Mouse (Mus musculus): ENCODE measurements around the gene Ank. TPM values are rescaled to one million over a fixed set of nuclear protein-coding genes. Genes with fewer than 3 reads are reported as not detected.

Gene Ank
- polyA plus RNA-seq, 1 experiment from 2014 or later: 11.0 TPM

GRCm38 (mm10) chr15:27497300-27497997 is 31.0 kb downstream of the Ank start:
- WGBS: 87% methylated on average over 7 of the region's 7 CpGs
- Histone ChIP-seq H3K4me1 (replicated peaks; ENCODE audit: insufficient read depth, low read length) (no peaks in the 10 kb centered on the region), H3K4me2 (ENCODE audit: low read length) (no peak overlapping the region), H3K9ac (ENCODE audit: low read depth, low read length) (no peak overlapping the region), H3K27ac (no peak overlapping the region), H3K36me3 (ENCODE audit: insufficient read depth, low read length) (no peaks in the 10 kb centered on the region), H3K27me3 (ENCODE audit: insufficient read depth, low read length) (no peaks in the 10 kb centered on the region), H3K4me3 (replicated peaks; ENCODE audit: low read depth, low read length) (no peak overlapping the region), H3K9me3 (replicated peaks; ENCODE audit: low read length) (no peaks in the 10 kb centered on the region)
- no peak for ATAC-seq (replicated peaks; ENCODE audit: low FRiP score, low read depth)
- TF ChIP-seq CTCF (IDR thresholded peaks at IDR 0.05; ENCODE audit: low read depth): no peak
- no peak for DNase-seq (ENCODE audit: low spot score)

GRCm38 (mm10) chr15:27498078-27498477 is 31.6 kb downstream of the Ank start:
- ATAC-seq (replicated peaks; ENCODE audit: low FRiP score, low read depth) (no peak), DNase-seq (ENCODE audit: low spot score) (no peak)
- H3K9me3 ChIP-seq (replicated peaks; ENCODE audit: low read length): no peaks in the 10 kb centered on the region
- 86% methylated on average over 5 of the region's 5 CpGs for WGBS
- H3K27ac ChIP-seq: no peak overlapping the region
- no peak overlapping the region for H3K9ac ChIP-seq (ENCODE audit: low read depth, low read length)
- no peaks in the 10 kb centered on the region for H3K36me3 ChIP-seq (ENCODE audit: insufficient read depth, low read length)
- H3K4me2 ChIP-seq (ENCODE audit: low read length): no peak overlapping the region
- no peak for TF ChIP-seq CTCF (IDR thresholded peaks at IDR 0.05; ENCODE audit: low read depth)
- H3K27me3 ChIP-seq (ENCODE audit: insufficient read depth, low read length): no peaks in the 10 kb centered on the region
- H3K4me3 ChIP-seq (replicated peaks; ENCODE audit: low read depth, low read length): no peak overlapping the region
- no peaks in the 10 kb centered on the region for H3K4me1 ChIP-seq (replicated peaks; ENCODE audit: insufficient read depth, low read length)

- Histone ChIP-seq H3K36me3 (ENCODE audit: insufficient read depth, low read length) (no peaks in the 10 kb centered on the region), H3K4me2 (ENCODE audit: low read length) (no peak overlapping the region), H3K27ac (no peak overlapping the region), H3K9ac (ENCODE audit: low read depth, low read length) (no peak overlapping the region), H3K9me3 (replicated peaks; ENCODE audit: low read length) (no peaks in the 10 kb centered on the region), H3K27me3 (ENCODE audit: insufficient read depth, low read length) (no peaks in the 10 kb centered on the region), H3K4me3 (replicated peaks; ENCODE audit: low read depth, low read length) (no peak overlapping the region), H3K4me1 (replicated peaks; ENCODE audit: insufficient read depth, low read length) (no peaks in the 10 kb centered on the region)
- no peak for ATAC-seq (replicated peaks; ENCODE audit: low FRiP score, low read depth)
- WGBS: 83% methylated on average over 15 of the region's 15 CpGs
- no peak for TF ChIP-seq CTCF (IDR thresholded peaks at IDR 0.05; ENCODE audit: low read depth)
- no peak for DNase-seq (ENCODE audit: low spot score)
Observed at GRCm38 (mm10) chr15:27500390-27500789, 33.9 kb downstream of the Ank start.

GRCm38 (mm10) chr15:27502338-27502737 is 35.9 kb downstream of the Ank start:
- TF ChIP-seq CTCF (IDR thresholded peaks at IDR 0.05; ENCODE audit: low read depth): no peak
- Histone ChIP-seq H3K9ac (ENCODE audit: low read depth, low read length) (no peak overlapping the region), H3K36me3 (ENCODE audit: insufficient read depth, low read length) (no peaks in the 10 kb centered on the region), H3K4me3 (replicated peaks; ENCODE audit: low read depth, low read length) (no peak overlapping the region), H3K27ac (no peak overlapping the region), H3K4me1 (replicated peaks; ENCODE audit: insufficient read depth, low read length) (no peaks in the 10 kb centered on the region), H3K4me2 (ENCODE audit: low read length) (no peak overlapping the region), H3K9me3 (replicated peaks; ENCODE audit: low read length) (no peaks in the 10 kb centered on the region), H3K27me3 (ENCODE audit: insufficient read depth, low read length) (no peaks in the 10 kb centered on the region)
- ATAC-seq (replicated peaks; ENCODE audit: low FRiP score, low read depth) (peak; percentile 41; the same call in 1 of the 2 replicates), DNase-seq (ENCODE audit: low spot score) (no peak)
- 82% methylated on average over 13 of the region's 13 CpGs for WGBS

GRCm38 (mm10) chr15:27503221-27503620 is 36.7 kb downstream of the Ank start:
- no peak overlapping the region for H3K9ac ChIP-seq (ENCODE audit: low read depth, low read length)
- no peak overlapping the region for H3K4me2 ChIP-seq (ENCODE audit: low read length)
- TF ChIP-seq CTCF (IDR thresholded peaks at IDR 0.05; ENCODE audit: low read depth): no peak
- no peaks in the 10 kb centered on the region for H3K36me3 ChIP-seq (ENCODE audit: insufficient read depth, low read length)
- H3K4me1 ChIP-seq (replicated peaks; ENCODE audit: insufficient read depth, low read length): no peaks in the 10 kb centered on the region
- 74% methylated on average over 9 of the region's 9 CpGs for WGBS
- H3K27ac ChIP-seq: no peak overlapping the region
- ATAC-seq (replicated peaks; ENCODE audit: low FRiP score, low read depth): no peak
- DNase-seq (ENCODE audit: low spot score): no peak
- H3K9me3 ChIP-seq (replicated peaks; ENCODE audit: low read length): no peaks in the 10 kb centered on the region
- H3K4me3 ChIP-seq (replicated peaks; ENCODE audit: low read depth, low read length): no peak overlapping the region
- H3K27me3 ChIP-seq (ENCODE audit: insufficient read depth, low read length): no peaks in the 10 kb centered on the region

- H3K36me3 ChIP-seq (ENCODE audit: insufficient read depth, low read length): no peaks in the 10 kb centered on the region
- ATAC-seq (replicated peaks; ENCODE audit: low FRiP score, low read depth): no peak
- no peaks in the 10 kb centered on the region for H3K9me3 ChIP-seq (replicated peaks; ENCODE audit: low read length)
- no peak for TF ChIP-seq CTCF (IDR thresholded peaks at IDR 0.05; ENCODE audit: low read depth)
- H3K4me2 ChIP-seq (ENCODE audit: low read length): no peak overlapping the region
- H3K9ac ChIP-seq (ENCODE audit: low read depth, low read length): no peak overlapping the region
- H3K27me3 ChIP-seq (ENCODE audit: insufficient read depth, low read length): no peaks in the 10 kb centered on the region
- H3K27ac ChIP-seq: no peak overlapping the region
- H3K4me3 ChIP-seq (replicated peaks; ENCODE audit: low read depth, low read length): no peak overlapping the region
- no peak for DNase-seq (ENCODE audit: low spot score)
- H3K4me1 ChIP-seq (replicated peaks; ENCODE audit: insufficient read depth, low read length): no peaks in the 10 kb centered on the region
- WGBS: 46% methylated on average over 20 of the region's 20 CpGs
Observed at GRCm38 (mm10) chr15:27503801-27504730, 37.6 kb downstream of the Ank start.

Measured in kidney, postnatal 0 days (tissue).